Mouse (Mus musculus): ENCODE measurements around the gene Tex44. TPM values are rescaled to one million over a fixed set of nuclear protein-coding genes. Genes with fewer than 3 reads are reported as not detected.
A peak's percentile ranks its signal among the peaks of the same experiment; 100 is the strongest.

Tex44 gene
- total and polyA plus RNA-seq, 2 experiments from 2014 or later: 0.29 TPM; not detected in 1

DNA sequence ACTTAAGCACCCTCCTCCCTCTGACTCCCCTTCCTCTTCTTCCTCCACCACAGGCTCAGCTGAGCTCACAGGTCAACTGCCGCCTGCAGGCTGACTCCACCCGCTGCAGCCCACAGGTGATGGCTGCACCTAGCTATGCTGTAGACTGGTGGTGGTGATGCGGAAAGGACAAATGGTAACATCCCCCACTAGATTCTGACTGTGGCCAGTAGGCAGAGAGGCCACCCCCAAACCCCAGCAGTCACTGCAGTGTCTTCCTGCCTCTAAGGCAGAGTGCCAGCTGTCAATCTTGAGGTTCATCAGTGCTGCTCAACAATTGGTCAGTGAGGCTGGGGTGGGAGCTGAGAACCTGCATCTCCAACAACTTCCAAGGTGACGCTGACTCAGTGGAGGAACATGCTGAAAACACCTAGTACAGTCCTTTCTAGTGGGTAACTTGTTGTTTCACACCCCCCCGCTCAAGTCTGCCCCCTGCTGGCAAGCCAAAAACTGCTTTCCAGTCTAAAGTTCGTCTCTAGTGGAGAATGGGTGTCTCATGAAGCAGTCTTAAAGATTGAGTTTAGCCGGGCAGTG is 10.4 kb upstream of the Tex44 start:
- no peaks in the 10 kb centered on the region for H3K9me3 ChIP-seq (ENCODE audit: low read length)
- H3K36me3 ChIP-seq (ENCODE audit: insufficient read depth): no peaks in the 10 kb centered on the region
- H3K4me3 ChIP-seq (ENCODE audit: low read depth, low read length): no peak overlapping the region
- H3K27ac ChIP-seq (ENCODE audit: low read depth, low read length): no peak overlapping the region
- ATAC-seq (no peak), DNase-seq (no peak)
- no peak overlapping the region for H3K4me2 ChIP-seq (ENCODE audit: low read depth)
- TF ChIP-seq CTCF (IDR thresholded peaks at IDR 0.05; ENCODE audit: low read depth): no peak; the same call in none of the 2 replicates
- no peak overlapping the region for H3K9ac ChIP-seq
- WGBS: 70% methylated on average over 7 of the region's 7 CpGs
- peaks cover under 1% of the 10 kb centered on the region; the same call in 1 of the 2 replicates for H3K4me1 ChIP-seq (ENCODE audit: insufficient read depth)
- no peaks in the 10 kb centered on the region for H3K27me3 ChIP-seq (ENCODE audit: insufficient read depth, low read length)

DNA sequence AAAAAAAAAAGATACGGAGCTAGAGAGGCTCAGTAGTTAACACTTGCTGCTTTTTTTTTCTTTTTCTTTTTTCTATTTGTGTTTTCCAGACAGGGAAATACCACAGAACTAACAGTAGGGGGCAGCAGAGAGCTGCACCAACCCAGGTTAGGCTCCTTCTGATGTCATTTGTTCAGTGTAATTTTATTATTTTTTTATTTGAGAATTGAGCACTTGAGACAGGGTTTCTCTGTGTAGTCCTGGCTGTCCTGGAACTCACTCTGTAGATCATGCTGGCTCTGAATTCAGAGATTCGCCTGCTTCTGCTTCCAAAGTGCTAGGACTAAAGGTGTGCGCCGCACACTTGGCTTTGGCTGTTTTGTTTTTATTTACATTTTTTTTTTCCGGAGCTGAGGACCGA is 9.8 kb upstream of the Tex44 start:
- DNase-seq (peak; percentile 36), ATAC-seq (peak; percentile 32; the same call in 1 of the 2 replicates)
- Histone ChIP-seq H3K27ac (ENCODE audit: low read depth, low read length) (no peak overlapping the region), H3K36me3 (ENCODE audit: insufficient read depth) (no peaks in the 10 kb centered on the region), H3K9ac (no peak overlapping the region), H3K4me3 (ENCODE audit: low read depth, low read length) (no peak overlapping the region), H3K4me1 (ENCODE audit: insufficient read depth) (peaks cover 6% of the 10 kb centered on the region; the same call in 1 of the 2 replicates), H3K4me2 (ENCODE audit: low read depth) (no peak overlapping the region), H3K9me3 (ENCODE audit: low read length) (no peaks in the 10 kb centered on the region), H3K27me3 (ENCODE audit: insufficient read depth, low read length) (no peaks in the 10 kb centered on the region)
- WGBS: 62% methylated on average over 6 of the region's 6 CpGs
- TF ChIP-seq CTCF (IDR thresholded peaks at IDR 0.05; ENCODE audit: low read depth): peak; percentile 70

DNA sequence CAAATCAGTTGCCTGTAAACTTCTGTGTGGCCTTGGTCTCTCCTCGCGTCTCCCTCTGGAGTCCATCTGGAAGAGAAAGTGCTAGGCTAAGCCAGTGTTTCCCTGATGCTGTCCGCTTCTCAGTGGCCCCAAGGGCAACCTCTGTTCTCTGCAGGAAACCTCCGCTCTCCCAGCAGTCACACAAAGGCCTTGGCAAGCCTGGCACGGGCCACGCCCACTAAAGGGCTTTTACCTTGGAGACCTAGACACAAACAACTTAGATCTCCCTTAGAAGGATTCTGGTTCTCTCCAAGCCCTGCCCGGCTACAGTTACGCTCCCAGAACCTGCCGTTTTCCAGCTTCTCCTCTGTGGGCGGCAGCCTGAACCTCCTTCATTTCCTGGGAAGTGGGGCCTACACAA is 5.1 kb upstream of the Tex44 start:
- Histone ChIP-seq H3K4me1 (ENCODE audit: insufficient read depth) (peaks cover 6% of the 10 kb centered on the region; the same call in 1 of the 2 replicates), H3K27me3 (ENCODE audit: insufficient read depth, low read length) (no peaks in the 10 kb centered on the region), H3K4me3 (ENCODE audit: low read depth, low read length) (no peak overlapping the region), H3K9ac (no peak overlapping the region), H3K27ac (ENCODE audit: low read depth, low read length) (no peak overlapping the region), H3K4me2 (ENCODE audit: low read depth) (no peak overlapping the region), H3K9me3 (ENCODE audit: low read length) (no peaks in the 10 kb centered on the region), H3K36me3 (ENCODE audit: insufficient read depth) (no peaks in the 10 kb centered on the region)
- ATAC-seq (no peak), DNase-seq (no peak)
- WGBS: 19% methylated on average over 10 of the region's 10 CpGs
- no peak for TF ChIP-seq CTCF (IDR thresholded peaks at IDR 0.05; ENCODE audit: low read depth)

DNA sequence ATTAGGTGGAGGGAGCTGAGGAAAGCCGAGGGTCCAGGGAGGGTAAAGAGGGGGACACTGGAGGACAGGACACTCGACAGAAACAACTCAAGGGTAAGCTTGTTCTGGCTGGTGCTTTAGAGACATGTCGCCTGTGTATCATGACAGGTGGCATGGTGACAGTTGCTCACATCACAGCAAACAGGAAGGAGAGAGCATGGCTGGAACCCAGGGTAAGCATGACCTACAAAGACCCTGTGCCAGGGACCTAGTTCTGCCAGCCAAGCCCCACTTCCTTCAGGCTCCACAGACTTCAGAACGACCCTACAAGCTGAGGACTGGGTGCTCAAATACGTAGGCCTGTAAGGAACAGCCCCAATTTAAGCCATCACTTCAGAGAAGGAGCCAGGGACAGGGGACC is 2.2 kb upstream of the Tex44 start:
- peaks cover 6% of the 10 kb centered on the region; the same call in 1 of the 2 replicates for H3K4me1 ChIP-seq (ENCODE audit: insufficient read depth)
- DNase-seq: no peak
- H3K9ac ChIP-seq: no peak overlapping the region
- no peaks in the 10 kb centered on the region for H3K27me3 ChIP-seq (ENCODE audit: insufficient read depth, low read length)
- H3K27ac ChIP-seq (ENCODE audit: low read depth, low read length): no peak overlapping the region
- TF ChIP-seq CTCF (IDR thresholded peaks at IDR 0.05; ENCODE audit: low read depth): no peak
- H3K9me3 ChIP-seq (ENCODE audit: low read length): no peaks in the 10 kb centered on the region
- H3K36me3 ChIP-seq (ENCODE audit: insufficient read depth): no peaks in the 10 kb centered on the region
- 61% methylated on average over 5 of the region's 5 CpGs for WGBS
- no peak overlapping the region for H3K4me2 ChIP-seq (ENCODE audit: low read depth)
- ATAC-seq: no peak
- no peak overlapping the region for H3K4me3 ChIP-seq (ENCODE audit: low read depth, low read length)

DNA sequence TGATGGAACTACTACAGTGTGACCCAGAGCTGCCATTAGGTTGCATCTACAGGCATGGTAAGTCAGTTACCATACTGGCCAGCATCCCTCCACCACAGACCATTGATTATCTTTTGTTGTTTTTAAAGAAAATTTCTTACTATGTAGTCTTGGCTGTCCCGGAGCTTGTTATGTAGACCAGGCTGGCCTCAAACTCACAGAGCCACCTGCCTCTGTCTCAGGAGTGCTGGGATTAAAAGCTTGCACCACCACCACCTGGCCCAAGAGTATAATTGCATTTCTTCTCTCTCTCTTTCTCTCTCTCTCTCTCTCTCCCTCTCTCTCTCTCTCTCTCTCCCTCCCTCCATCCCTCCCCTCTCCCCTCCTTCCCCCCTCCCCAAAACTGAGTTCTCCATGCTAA is 1.8 kb upstream of the Tex44 start:
- ATAC-seq (no peak), DNase-seq (no peak)
- Histone ChIP-seq H3K9ac (no peak overlapping the region), H3K27me3 (ENCODE audit: insufficient read depth, low read length) (no peaks in the 10 kb centered on the region), H3K4me1 (ENCODE audit: insufficient read depth) (peaks cover 6% of the 10 kb centered on the region; the same call in 1 of the 2 replicates), H3K36me3 (ENCODE audit: insufficient read depth) (no peaks in the 10 kb centered on the region), H3K9me3 (ENCODE audit: low read length) (no peaks in the 10 kb centered on the region), H3K4me2 (ENCODE audit: low read depth) (no peak overlapping the region), H3K4me3 (ENCODE audit: low read depth, low read length) (no peak overlapping the region), H3K27ac (ENCODE audit: low read depth, low read length) (no peak overlapping the region)
- TF ChIP-seq CTCF (IDR thresholded peaks at IDR 0.05; ENCODE audit: low read depth): no peak
- WGBS: 64% methylated on average over 1 of the region's 1 CpGs

DNA sequence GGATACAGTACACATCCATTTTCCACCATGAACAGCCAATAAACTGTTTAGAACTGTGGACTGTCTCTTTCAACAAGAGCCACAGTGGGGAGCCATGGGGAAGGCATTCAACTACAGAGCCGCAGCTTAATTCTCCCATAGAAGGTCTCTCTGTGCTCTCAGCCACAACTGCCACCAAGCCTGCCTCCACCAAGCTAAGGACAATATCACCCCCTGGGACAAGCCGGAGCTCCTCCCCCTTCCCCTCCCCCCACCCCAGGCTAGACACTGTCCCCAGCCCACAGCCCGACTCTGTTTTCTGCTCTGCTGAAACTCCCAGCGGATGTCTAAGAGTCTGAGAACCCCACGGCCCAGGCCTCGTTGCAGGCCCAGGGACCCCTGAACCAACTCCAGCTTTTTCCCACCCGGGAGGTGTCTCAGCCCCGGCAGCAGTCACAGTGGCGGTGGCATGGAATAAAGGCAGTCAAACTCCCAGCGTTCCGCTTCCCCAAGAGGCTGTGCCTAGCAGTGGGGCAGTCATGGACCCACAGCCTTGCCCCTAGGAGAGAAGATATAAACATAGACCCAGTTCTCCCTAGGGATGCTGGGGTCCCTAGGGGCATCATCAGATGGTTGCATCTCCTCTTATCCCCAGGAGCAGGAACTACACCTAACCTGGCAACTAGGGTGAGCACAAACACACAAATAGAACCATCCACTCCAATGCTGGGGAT is 1.1 kb upstream of the Tex44 start:
- no peak overlapping the region for H3K4me2 ChIP-seq (ENCODE audit: low read depth)
- DNase-seq (no peak), ATAC-seq (peak; percentile 64)
- no peak for TF ChIP-seq CTCF (IDR thresholded peaks at IDR 0.05; ENCODE audit: low read depth)
- no peaks in the 10 kb centered on the region for H3K27me3 ChIP-seq (ENCODE audit: insufficient read depth, low read length)
- no peak overlapping the region for H3K4me3 ChIP-seq (ENCODE audit: low read depth, low read length)
- no peak overlapping the region for H3K9ac ChIP-seq
- WGBS: 13% methylated on average over 11 of the region's 11 CpGs
- no peaks in the 10 kb centered on the region for H3K9me3 ChIP-seq (ENCODE audit: low read length)
- H3K27ac ChIP-seq (ENCODE audit: low read depth, low read length): no peak overlapping the region
- H3K36me3 ChIP-seq (ENCODE audit: insufficient read depth): no peaks in the 10 kb centered on the region
- H3K4me1 ChIP-seq (ENCODE audit: insufficient read depth): peaks cover 6% of the 10 kb centered on the region; the same call in 1 of the 2 replicates

DNA sequence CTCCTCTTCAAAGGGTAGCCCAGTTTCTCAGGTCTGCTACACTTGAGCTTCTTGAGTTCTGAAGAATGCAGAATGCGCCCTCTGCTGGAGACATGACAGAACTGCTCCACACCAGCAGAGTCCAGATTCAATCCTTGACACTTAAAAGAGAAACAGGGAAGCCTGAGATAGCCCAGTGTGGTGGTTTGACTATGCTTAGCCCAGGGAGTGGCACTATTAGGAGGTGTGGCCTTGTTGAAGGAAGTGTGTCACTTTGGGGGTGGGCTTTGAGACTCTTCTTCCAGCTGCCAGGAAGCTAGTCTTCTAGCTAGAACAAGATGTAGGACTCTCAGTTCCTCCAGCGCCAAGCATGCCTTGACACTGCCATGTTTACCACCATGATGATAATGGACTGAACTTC is 3.9 kb downstream of the Tex44 start:
- peak; percentile 93 for TF ChIP-seq CTCF (IDR thresholded peaks at IDR 0.05; ENCODE audit: low read depth)
- Histone ChIP-seq H3K27ac (ENCODE audit: low read depth, low read length) (no peak overlapping the region), H3K9me3 (ENCODE audit: low read length) (no peaks in the 10 kb centered on the region), H3K9ac (no peak overlapping the region), H3K36me3 (ENCODE audit: insufficient read depth) (no peaks in the 10 kb centered on the region), H3K4me1 (ENCODE audit: insufficient read depth) (peaks cover 14% of the 10 kb centered on the region), H3K4me2 (ENCODE audit: low read depth) (no peak overlapping the region), H3K4me3 (ENCODE audit: low read depth, low read length) (no peak overlapping the region), H3K27me3 (ENCODE audit: insufficient read depth, low read length) (no peaks in the 10 kb centered on the region)
- no peak for ATAC-seq
- 50% methylated on average over 2 of the region's 2 CpGs for WGBS
- peak; percentile 89 for DNase-seq

Data from forebrain, postnatal 0 days (tissue).